Mouse (Mus musculus): ENCODE data around the gene Dennd1a.

GRCm38 (mm10) chr2:37799137-37799536, 488.1 kb downstream of the Dennd1a start:
- TF ChIP-seq CTCF (IDR thresholded peaks at IDR 0.05; ENCODE audit: insufficient read depth, low read length) (no peak), POLR2A (IDR thresholded peaks at IDR 0.05; ENCODE audit: borderline replicate concordance, extremely low read depth, low read depth, low read length) (no peak)
